Mouse (Mus musculus): ENCODE measurements around the gene Zfp362. TPM values are rescaled to one million over a fixed set of nuclear protein-coding genes. Genes with fewer than 3 reads are reported as not detected.

Gene Zfp362
- polyA plus RNA-seq, 1 experiment from 2014 or later, result 32.3 TPM

- 23% methylated on average over 5 of the region's 5 CpGs for WGBS
Observed at GRCm38 (mm10) chr4:128734217-128734616, 71.6 kb downstream of the Zfp362 start.

GRCm38 (mm10) chr4:128733496-128733895, 72.3 kb downstream of the Zfp362 start:
- Histone ChIP-seq H3K27me3 (ENCODE audit: control insufficient read depth, insufficient read depth, low read length) (no peaks in the 10 kb centered on the region), H3K4me2 (replicated peaks; ENCODE audit: low read depth, low read length) (0 out of 2 replicates have a peak overlapping the region, but pooled peaks have one; percentile 12), H3K4me3 (ENCODE audit: low read depth, low read length) (no peak overlapping the region), H3K9me3 (ENCODE audit: control insufficient read depth, low read depth, low read length) (no peaks in the 10 kb centered on the region), H3K27ac (ENCODE audit: low read length) (peak overlapping the region; percentile 69), H3K4me1 (ENCODE audit: control insufficient read depth, insufficient read depth, low read length) (peaks cover 82% of the 10 kb centered on the region), H3K9ac (replicated peaks; ENCODE audit: low read depth, low read length) (no peak overlapping the region), H3K36me3 (ENCODE audit: control insufficient read depth, insufficient read depth, low read length) (peaks cover 10% of the 10 kb centered on the region; the same call in 1 of the 2 replicates)
- 34% methylated on average over 6 of the region's 6 CpGs for WGBS
- no peak for ATAC-seq (ENCODE audit: insufficient number of reproducible peaks, insufficient read depth, low FRiP score, low read depth)

More at GRCm38 (mm10) chr4:128734217-128734616, 71.6 kb downstream of the Zfp362 start:
- H3K36me3 ChIP-seq (ENCODE audit: control insufficient read depth, insufficient read depth, low read length), result peaks cover 10% of the 10 kb centered on the region; the same call in 1 of the 2 replicates
- peak overlapping the region; percentile 69; the same call in 1 of the 2 replicates for H3K27ac ChIP-seq (ENCODE audit: low read length)
- H3K27me3 ChIP-seq (ENCODE audit: control insufficient read depth, insufficient read depth, low read length), result no peaks in the 10 kb centered on the region
- no peak overlapping the region for H3K4me3 ChIP-seq (ENCODE audit: low read depth, low read length)
- H3K9ac ChIP-seq (replicated peaks; ENCODE audit: low read depth, low read length), result no peak overlapping the region
- H3K9me3 ChIP-seq (ENCODE audit: control insufficient read depth, low read depth, low read length), result no peaks in the 10 kb centered on the region
- ATAC-seq (ENCODE audit: insufficient number of reproducible peaks, insufficient read depth, low FRiP score, low read depth), result peak; percentile 59; the same call in 1 of the 2 replicates
- H3K4me1 ChIP-seq (ENCODE audit: control insufficient read depth, insufficient read depth, low read length), result peaks cover 75% of the 10 kb centered on the region
- 0 out of 2 replicates have a peak overlapping the region, but pooled peaks have one; percentile 12 for H3K4me2 ChIP-seq (replicated peaks; ENCODE audit: low read depth, low read length)

- Histone ChIP-seq H3K27me3 (ENCODE audit: control insufficient read depth, insufficient read depth, low read length) (no peaks in the 10 kb centered on the region), H3K27ac (ENCODE audit: low read length) (no peak overlapping the region), H3K9me3 (ENCODE audit: control insufficient read depth, low read depth, low read length) (no peaks in the 10 kb centered on the region), H3K4me3 (ENCODE audit: low read depth, low read length) (no peak overlapping the region), H3K4me2 (replicated peaks; ENCODE audit: low read depth, low read length) (no peak overlapping the region), H3K4me1 (ENCODE audit: control insufficient read depth, insufficient read depth, low read length) (peaks cover 80% of the 10 kb centered on the region), H3K9ac (replicated peaks; ENCODE audit: low read depth, low read length) (no peak overlapping the region), H3K36me3 (ENCODE audit: control insufficient read depth, insufficient read depth, low read length) (peaks cover 10% of the 10 kb centered on the region; the same call in 1 of the 2 replicates)
- 41% methylated on average over 5 of the region's 5 CpGs for WGBS
- ATAC-seq (ENCODE audit: insufficient number of reproducible peaks, insufficient read depth, low FRiP score, low read depth), result no peak
Observed at GRCm38 (mm10) chr4:128732794-128733193, 73.1 kb downstream of the Zfp362 start.

- Histone ChIP-seq H3K9ac (replicated peaks; ENCODE audit: low read depth, low read length) (0 out of 2 replicates have a peak overlapping the region, but pooled peaks have one; percentile 98), H3K27ac (ENCODE audit: low read length) (no peak overlapping the region), H3K4me1 (ENCODE audit: control insufficient read depth, insufficient read depth, low read length) (peaks cover 63% of the 10 kb centered on the region), H3K27me3 (ENCODE audit: control insufficient read depth, insufficient read depth, low read length) (no peaks in the 10 kb centered on the region), H3K36me3 (ENCODE audit: control insufficient read depth, insufficient read depth, low read length) (peaks cover 8% of the 10 kb centered on the region; the same call in 1 of the 2 replicates), H3K4me2 (replicated peaks; ENCODE audit: low read depth, low read length) (peak overlapping the region; percentile 96), H3K4me3 (ENCODE audit: low read depth, low read length) (peak overlapping the region; percentile 85; the same call in 1 of the 2 replicates), H3K9me3 (ENCODE audit: control insufficient read depth, low read depth, low read length) (no peaks in the 10 kb centered on the region)
- 45% methylated on average over 6 of the region's 6 CpGs for WGBS
- no peak for ATAC-seq (ENCODE audit: insufficient number of reproducible peaks, insufficient read depth, low FRiP score, low read depth)
Observed at GRCm38 (mm10) chr4:128730271-128730670, 75.6 kb downstream of the Zfp362 start.

GRCm38 (mm10) chr4:128729709-128730037, 76.2 kb downstream of the Zfp362 start:
- no peak for ATAC-seq (ENCODE audit: insufficient number of reproducible peaks, insufficient read depth, low FRiP score, low read depth)
- Histone ChIP-seq H3K27me3 (ENCODE audit: control insufficient read depth, insufficient read depth, low read length) (no peaks in the 10 kb centered on the region), H3K27ac (ENCODE audit: low read length) (peak overlapping the region; percentile 69; the same call in 1 of the 2 replicates), H3K4me3 (ENCODE audit: low read depth, low read length) (peak overlapping the region; percentile 85), H3K9me3 (ENCODE audit: control insufficient read depth, low read depth, low read length) (no peaks in the 10 kb centered on the region), H3K4me2 (replicated peaks; ENCODE audit: low read depth, low read length) (peak overlapping the region; percentile 96), H3K9ac (replicated peaks; ENCODE audit: low read depth, low read length) (peak overlapping the region; percentile 98; the same call in 1 of the 2 replicates), H3K36me3 (ENCODE audit: control insufficient read depth, insufficient read depth, low read length) (peaks cover 8% of the 10 kb centered on the region; the same call in 1 of the 2 replicates), H3K4me1 (ENCODE audit: control insufficient read depth, insufficient read depth, low read length) (peaks cover 57% of the 10 kb centered on the region)
- 9% methylated on average over 5 of the region's 5 CpGs for WGBS

- Histone ChIP-seq H3K4me2 (replicated peaks; ENCODE audit: low read depth, low read length) (peak overlapping the region; percentile 96), H3K9me3 (ENCODE audit: control insufficient read depth, low read depth, low read length) (no peaks in the 10 kb centered on the region), H3K27ac (ENCODE audit: low read length) (peak overlapping the region; percentile 69; the same call in 1 of the 2 replicates), H3K4me1 (ENCODE audit: control insufficient read depth, insufficient read depth, low read length) (peaks cover 52% of the 10 kb centered on the region), H3K27me3 (ENCODE audit: control insufficient read depth, insufficient read depth, low read length) (no peaks in the 10 kb centered on the region), H3K9ac (replicated peaks; ENCODE audit: low read depth, low read length) (peak overlapping the region; percentile 98), H3K36me3 (ENCODE audit: control insufficient read depth, insufficient read depth, low read length) (peaks cover 8% of the 10 kb centered on the region; the same call in 1 of the 2 replicates), H3K4me3 (ENCODE audit: low read depth, low read length) (peak overlapping the region; percentile 85)
- WGBS, result 10% methylated on average over 15 of the region's 15 CpGs
- ATAC-seq (ENCODE audit: insufficient number of reproducible peaks, insufficient read depth, low FRiP score, low read depth), result no peak
Observed at GRCm38 (mm10) chr4:128729033-128729708, 76.7 kb downstream of the Zfp362 start.

GRCm38 (mm10) chr4:128728431-128728851, 77.4 kb downstream of the Zfp362 start:
- no peak for ATAC-seq (ENCODE audit: insufficient number of reproducible peaks, insufficient read depth, low FRiP score, low read depth)
- peaks cover 45% of the 10 kb centered on the region for H3K4me1 ChIP-seq (ENCODE audit: control insufficient read depth, insufficient read depth, low read length)

GRCm38 (mm10) chr4:128727721-128728430, 78.0 kb downstream of the Zfp362 start:
- peak overlapping the region; percentile 96 for H3K4me2 ChIP-seq (replicated peaks; ENCODE audit: low read depth, low read length)
- ATAC-seq (ENCODE audit: insufficient number of reproducible peaks, insufficient read depth, low FRiP score, low read depth), result peak; percentile 80
- peak overlapping the region; percentile 85 for H3K4me3 ChIP-seq (ENCODE audit: low read depth, low read length)
- H3K27me3 ChIP-seq (ENCODE audit: control insufficient read depth, insufficient read depth, low read length), result no peaks in the 10 kb centered on the region
- WGBS, result under 1% methylated on average over 45 of the region's 65 CpGs
- peaks cover 8% of the 10 kb centered on the region; the same call in 1 of the 2 replicates for H3K36me3 ChIP-seq (ENCODE audit: control insufficient read depth, insufficient read depth, low read length)
- H3K4me1 ChIP-seq (ENCODE audit: control insufficient read depth, insufficient read depth, low read length), result peaks cover 39% of the 10 kb centered on the region
- H3K9me3 ChIP-seq (ENCODE audit: control insufficient read depth, low read depth, low read length), result no peaks in the 10 kb centered on the region
- H3K9ac ChIP-seq (replicated peaks; ENCODE audit: low read depth, low read length), result peak overlapping the region; percentile 98
- H3K27ac ChIP-seq (ENCODE audit: low read length), result peak overlapping the region; percentile 86

More at GRCm38 (mm10) chr4:128728431-128728851, 77.4 kb downstream of the Zfp362 start:
- H3K9me3 ChIP-seq (ENCODE audit: control insufficient read depth, low read depth, low read length), result no peaks in the 10 kb centered on the region
- peak overlapping the region; percentile 98 for H3K9ac ChIP-seq (replicated peaks; ENCODE audit: low read depth, low read length)
- H3K36me3 ChIP-seq (ENCODE audit: control insufficient read depth, insufficient read depth, low read length), result peaks cover 9% of the 10 kb centered on the region; the same call in 1 of the 2 replicates
- peak overlapping the region; percentile 85 for H3K4me3 ChIP-seq (ENCODE audit: low read depth, low read length)
- no peaks in the 10 kb centered on the region for H3K27me3 ChIP-seq (ENCODE audit: control insufficient read depth, insufficient read depth, low read length)
- peak overlapping the region; percentile 96 for H3K4me2 ChIP-seq (replicated peaks; ENCODE audit: low read depth, low read length)
- WGBS, result 2% methylated on average over 5 of the region's 5 CpGs
- H3K27ac ChIP-seq (ENCODE audit: low read length), result peak overlapping the region; percentile 86; the same call in 1 of the 2 replicates
